Mouse (Mus musculus) spleen, adult 18-20 months (tissue): ENCODE measurements around the gene Lrrc36.

ENCODE experiments used
- DNase-seq, 2 experiments: peaks; one replicate each; pipeline ENCODE4 v3.0.0; 2022; ENCODE audit warnings: mixed read lengths in 2 of 2

Lrrc36 gene

DNA sequence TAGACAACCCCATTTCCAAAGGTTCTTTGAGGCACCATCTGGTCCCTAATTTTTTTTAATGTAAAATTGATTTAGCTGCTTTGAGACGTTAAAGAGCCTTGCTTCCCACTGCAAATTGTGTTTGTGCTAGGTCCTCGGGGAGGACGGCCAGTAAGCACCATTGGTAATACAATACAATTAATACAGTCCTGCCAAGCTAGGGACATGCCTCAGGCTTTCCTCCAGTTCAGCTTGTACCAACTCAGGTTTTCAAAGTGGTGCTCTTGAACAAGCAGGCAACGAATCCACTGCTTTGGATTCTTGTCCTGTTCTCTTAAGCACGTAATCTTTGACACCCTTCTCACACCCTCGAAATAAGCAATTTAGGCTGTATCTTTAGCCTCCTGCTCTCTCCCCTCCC is 19.6 kb downstream of the Lrrc36 start:
- DNase-seq: no peak

DNA sequence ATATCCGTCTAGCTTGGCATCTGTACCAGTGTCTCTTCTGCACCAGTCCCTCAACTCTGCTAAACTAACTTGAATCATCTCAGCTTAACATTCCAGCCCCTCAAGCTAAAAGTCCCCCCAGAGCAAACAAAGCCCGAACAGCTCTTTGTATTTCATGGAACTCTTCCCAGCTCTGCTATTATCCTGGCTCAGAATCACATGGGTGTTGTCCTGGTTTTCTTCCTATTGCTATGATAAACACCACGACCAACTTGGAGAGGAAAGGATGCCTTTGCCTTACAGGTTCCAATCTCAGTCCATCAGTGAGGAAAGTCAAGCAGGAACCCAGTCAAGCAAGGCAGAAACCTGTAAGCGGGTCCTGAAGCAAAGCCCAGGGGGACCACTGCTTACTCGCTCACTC is 20.1 kb downstream of the Lrrc36 start:
- DNase-seq: no peak

DNA sequence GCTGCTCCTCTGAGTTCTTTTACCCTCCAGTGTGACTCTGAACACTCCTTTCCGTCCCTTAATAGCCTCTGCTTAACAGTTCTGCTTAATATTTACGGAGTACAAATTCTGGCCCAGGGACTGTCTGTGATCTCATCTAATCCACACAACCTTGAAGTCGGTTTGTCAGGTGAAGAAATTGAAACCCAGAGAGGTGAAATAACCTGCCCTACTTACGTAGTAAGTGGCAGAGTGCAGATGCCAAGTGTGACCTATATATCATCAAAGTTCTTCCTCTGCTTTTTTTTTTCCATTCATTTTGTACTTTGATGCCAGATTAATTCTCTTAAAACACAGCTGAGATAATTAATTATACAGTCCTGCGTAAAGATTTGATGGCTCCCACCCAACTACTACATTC is 20.8 kb downstream of the Lrrc36 start:
- DNase-seq: no peak

DNA sequence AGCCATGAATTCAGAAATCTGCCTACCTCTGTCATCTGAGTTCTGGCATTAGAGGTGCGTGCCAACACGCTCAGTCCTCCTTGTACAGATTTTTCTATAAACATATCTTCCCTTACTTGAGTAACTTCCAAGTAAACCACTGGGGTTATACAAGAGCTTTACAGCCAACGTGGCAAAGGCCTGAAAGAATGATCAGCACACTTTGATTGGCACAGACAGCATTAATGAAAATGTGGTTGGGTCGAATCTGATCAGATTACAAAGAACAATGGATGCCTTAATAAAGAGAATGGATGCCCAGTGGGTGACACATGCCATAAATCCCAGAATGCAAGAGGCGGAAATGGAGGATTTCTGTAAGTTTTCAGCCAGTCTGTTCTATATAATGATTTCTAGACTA is 22.8 kb downstream of the Lrrc36 start:
- no peak for DNase-seq

DNA sequence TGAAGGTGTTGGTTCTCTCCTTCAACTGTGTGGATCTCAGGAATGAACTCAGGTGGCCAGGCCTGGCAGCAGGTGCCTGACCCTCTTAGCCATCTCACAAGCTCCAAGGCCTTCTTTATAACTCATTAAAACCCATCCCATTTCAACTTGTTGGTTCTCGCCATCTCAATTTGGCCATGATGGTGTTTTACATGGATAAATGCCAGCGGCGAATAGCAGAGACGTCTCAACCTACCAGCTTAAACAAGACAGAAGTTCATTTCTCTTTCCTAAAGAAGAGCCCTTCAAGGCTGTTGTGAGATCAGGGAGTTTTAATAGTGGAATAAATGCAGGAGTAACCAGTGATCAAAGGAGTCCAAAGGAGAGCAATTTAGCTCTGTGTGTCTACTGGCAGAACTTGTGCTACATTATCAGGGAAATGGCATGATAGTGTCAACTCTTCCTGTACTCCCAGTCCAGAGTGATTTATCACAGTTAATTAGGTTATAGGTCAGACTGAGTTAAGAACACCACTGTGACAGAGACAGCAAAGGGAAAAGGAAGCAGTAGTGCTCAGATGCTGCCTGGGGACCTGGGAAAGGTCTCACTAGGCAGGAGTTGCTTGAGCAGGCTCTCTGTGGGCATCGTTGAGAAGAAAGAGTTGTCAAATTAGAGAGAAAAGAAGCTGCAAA is 23.8 kb downstream of the Lrrc36 start:
- DNase-seq: no peak

DNA sequence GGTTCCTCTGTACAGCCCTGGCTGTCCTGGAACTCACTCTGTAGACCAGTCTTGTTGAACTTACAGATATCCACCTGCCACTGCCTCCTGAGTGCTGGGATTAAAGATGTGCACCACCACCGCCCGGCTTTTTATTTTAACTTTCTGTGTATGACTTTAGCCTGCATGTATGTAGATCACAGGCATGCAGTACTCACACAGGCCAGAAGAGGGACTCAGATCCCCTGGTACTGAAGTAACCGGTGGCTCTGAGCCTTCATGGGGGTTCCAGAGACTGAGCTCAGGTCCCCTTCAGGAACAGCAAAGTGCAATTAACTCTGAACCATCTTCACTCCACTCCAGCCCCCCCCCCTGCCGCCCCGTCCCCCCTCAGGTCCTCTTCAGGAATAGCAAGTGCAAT is 25.5 kb downstream of the Lrrc36 start:
- DNase-seq: peak in 1 of 2 experiments; percentile 15

DNA sequence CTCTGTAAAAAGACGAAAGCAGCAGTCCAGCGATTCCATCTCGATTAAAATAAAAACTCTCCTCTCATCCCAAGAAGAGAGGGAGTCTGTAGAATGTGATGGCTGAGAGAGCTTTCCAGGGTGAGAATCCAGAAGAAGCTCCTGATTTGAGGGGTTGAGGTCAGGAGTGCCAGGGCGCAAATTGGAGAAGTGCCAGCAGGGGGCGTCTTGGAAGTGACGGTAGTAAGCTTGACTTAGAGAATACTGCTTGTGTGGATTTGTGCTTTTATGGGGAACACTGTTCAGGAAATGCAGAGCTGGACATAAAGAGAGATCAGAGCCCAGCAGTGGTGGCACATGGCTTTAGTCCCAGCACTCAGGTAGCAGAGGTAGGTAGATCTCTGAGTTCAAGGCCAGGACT is 28.1 kb downstream of the Lrrc36 start:
- peak in 1 of 2 experiments; percentile 37 for DNase-seq

DNA sequence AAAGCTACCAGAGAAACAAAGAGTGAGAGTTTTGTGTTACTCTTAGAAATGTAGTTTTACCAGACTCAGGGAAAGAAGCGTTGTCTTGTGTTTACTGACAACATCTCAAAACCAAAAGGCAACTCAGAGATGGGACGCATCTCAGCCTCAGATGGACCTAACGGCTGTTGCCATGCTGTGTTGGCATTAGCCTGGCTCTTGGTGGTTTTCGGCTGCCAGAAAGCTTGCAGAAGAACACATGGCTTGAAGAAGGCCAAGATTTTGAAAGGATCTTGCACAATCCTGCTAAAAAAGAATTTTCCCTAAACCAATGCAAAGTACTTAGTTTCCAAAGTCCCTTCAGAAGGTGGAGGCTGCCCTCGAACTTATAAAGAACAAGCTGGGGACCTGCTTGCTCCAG is 29.3 kb downstream of the Lrrc36 start:
- DNase-seq: no peak

DNA sequence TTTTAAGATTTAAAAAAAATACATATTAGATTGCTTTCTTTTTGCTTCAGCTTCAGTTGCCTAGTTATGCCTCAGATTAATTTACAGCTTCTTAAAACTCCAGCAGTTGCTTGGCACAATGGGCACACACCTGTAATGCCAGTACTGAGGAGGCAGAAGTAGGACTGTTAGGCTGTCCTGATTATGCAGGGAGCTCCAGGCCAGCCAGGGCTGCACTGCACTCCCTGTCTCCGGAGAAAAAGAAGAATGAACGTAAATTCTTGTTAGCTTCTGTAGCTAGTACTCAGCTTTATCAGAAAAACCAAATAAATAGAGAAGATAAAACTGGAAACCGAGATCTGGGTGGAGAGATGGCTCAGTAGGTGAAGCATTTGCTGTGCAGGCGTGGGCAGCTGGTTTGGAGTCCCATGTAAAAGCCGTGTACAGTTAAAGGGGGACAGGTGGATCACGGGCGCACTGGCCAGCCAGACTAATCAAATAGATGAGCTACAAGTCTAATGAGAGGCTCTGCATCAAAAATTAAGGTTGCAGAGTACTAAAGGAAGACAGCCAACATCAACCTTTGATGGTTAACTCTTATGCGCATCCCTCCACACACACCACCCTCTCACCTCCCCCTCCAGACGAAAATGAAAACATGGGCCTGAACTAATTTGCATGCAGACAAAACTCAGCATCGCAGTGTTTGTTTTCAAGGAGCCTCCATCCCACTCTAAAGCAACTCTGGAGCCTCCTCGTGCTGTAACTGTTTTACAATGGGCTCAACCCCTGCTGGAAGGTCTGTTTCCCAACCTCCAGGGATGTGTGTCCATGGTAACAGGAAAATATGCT is 32.1 kb downstream of the Lrrc36 start:
- no peak for DNase-seq

DNA sequence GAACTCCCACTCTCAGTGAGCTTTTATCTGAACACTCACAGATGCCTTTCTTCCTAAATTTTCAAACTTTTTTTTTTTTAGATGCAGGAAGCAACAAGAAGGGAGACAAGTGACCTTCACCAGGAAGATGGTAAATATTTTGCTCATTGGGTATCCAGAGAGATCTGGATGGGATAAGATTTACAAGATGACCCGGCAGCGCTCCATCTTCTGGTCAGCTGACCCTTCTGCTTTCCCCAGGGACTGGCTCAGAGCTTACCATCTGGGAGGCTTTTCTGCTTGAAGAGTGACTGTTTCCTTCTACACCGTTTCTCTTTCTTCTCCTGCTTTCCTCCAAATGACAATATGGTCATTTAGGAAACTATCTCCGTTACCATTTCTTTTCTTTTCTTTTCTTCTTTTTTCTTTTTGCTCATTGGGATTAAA is 32.8 kb downstream of the Lrrc36 start:
- DNase-seq: no peak

DNA sequence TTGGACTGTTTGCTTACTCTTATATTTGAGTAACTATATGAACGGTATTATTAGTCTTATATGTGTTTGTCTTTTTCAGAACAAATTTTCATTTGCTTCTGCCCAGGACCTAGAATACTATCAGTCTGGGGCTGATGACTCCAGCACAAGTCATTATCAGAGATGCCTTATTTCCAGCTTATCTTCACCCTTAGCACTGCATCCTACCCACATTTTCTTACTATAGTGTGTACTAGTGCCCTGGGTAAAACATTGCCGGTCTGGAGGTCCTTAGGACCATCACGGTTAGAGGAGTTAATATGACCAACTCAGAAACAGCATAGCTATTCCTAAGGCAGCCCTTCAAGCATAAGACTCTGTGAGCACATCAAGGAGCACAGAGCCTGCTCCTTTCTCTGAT is 34.8 kb downstream of the Lrrc36 start:
- no peak for DNase-seq

DNA sequence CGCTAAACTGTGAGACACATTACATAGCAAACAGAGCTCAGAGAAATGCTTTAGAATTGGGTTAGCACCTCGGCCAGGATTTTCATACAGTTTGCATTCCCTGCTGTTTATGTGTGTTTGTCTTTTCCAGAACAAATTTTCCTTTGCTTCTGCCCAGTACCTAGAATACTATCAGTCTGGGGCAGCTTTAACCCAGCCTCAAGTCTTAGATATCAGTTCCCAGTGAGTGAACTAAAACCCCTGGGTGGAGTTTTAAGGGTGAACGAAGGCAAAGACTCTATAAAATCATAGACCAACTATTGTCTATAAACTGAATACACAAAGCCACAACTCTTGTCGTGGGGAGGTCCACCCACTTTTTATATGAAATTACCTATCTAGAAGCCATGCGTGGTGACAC is 35.2 kb downstream of the Lrrc36 start:
- no peak for DNase-seq

DNA sequence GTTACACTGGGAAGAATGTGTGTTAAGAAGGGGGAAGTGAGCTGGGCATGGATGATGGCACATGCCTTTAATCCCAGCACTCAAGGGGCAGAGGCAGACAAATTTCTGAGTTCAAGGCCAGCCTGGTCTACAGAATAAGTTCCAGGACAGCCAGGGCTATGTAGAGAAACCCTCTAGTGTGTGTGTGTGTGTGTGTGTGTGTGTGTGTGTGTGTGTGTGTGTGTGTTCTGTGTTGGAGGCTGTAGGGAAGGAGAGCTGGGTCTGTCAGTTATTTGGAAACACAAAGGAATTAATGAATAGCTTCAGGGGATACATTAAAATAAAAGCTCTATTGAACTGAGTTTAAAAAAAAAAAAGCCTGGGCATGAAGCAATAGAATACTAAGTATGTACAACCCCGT is 37.6 kb downstream of the Lrrc36 start:
- DNase-seq: no peak

DNA sequence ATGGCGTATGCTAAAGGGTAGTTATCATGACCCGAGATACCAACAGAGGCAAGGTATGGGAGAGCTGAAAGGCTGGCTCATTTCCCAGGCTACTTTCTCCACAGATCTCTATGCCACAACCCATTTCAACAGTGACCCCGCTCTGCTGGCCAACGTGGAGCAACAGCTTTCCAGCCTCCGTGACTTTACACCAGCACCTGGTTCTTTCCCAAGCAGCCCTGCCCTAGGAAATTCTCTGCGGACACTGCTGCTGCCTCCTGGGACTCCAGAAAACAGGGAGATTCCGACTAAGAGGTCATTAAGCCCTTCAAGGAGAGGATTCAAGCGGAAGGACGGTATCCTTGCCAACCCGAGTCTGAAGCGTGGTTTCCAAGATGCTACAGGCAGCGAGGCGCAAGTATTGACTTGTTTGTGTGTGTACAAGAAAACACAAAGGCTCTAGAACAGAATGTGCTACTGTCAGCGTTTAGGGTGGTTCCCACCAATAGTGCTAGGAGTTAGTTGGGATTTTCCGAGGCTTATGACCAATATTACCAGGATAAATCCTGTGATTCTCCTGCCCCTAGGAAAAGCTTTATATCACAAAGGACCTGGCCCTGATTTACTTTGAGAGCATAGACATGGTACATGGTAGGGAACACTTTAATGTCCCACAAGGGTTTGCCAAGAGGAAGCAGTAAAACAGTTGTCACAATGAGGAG is 38.7 kb downstream of the Lrrc36 start:
- DNase-seq: no peak

DNA sequence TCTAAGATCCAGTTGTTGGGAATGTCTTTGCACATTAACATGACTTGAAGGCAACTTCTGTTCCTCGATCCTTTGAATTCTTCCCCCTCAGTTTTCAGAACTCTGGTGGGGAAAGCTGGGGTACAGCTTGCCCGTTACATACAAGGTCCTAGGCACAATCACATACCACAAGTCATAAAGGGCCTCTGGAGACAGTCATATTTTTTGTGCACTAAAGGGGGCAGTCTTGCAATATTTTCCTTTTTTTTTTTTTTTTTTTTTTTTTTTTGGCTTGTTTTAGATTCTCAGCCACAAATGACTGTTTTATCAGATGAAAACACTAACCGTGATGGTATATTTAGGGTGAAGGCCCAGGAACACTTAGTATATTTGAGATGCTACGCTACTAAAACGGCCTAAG is 39.9 kb downstream of the Lrrc36 start:
- DNase-seq: no peak

DNA sequence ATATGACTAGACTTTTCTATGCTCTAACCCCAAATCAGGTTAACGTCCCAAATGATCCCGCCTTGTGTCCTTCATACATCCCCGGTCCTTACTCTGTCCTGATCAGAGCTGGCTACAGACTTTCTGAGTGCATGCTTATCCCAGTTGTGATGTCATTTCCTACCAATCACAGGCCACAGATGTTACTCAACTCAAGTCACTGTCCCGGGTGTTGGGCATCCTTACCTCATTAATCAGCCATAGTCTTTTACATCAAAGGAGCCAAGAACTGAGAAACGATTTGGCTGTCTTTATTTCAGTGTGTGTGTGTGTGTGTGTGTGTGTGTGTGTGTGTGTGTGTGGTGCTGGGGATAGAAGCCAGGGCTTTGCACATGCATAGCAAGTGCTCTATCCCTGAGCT is 40.7 kb downstream of the Lrrc36 start:
- no peak for DNase-seq

DNA sequence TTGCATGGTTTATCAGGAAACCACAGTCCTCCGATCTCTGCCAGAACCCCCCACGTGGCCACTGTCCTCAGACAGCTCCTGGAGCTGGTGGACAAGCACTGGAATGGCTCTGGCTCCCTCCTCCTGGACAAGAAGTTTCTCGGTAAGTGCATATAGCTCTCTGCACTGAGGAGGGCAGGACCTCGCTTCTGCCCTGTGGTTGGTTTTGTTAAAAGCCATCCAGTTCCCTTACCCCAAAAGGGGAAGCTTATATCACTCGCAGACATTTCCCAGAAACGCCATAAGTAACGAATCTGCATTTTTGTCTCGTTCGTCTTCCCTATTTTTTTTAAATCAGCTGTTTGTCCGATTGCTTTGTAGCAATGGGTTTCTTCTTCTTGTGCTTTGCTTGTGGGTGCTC is 41.8 kb downstream of the Lrrc36 start:
- DNase-seq: no peak

DNA sequence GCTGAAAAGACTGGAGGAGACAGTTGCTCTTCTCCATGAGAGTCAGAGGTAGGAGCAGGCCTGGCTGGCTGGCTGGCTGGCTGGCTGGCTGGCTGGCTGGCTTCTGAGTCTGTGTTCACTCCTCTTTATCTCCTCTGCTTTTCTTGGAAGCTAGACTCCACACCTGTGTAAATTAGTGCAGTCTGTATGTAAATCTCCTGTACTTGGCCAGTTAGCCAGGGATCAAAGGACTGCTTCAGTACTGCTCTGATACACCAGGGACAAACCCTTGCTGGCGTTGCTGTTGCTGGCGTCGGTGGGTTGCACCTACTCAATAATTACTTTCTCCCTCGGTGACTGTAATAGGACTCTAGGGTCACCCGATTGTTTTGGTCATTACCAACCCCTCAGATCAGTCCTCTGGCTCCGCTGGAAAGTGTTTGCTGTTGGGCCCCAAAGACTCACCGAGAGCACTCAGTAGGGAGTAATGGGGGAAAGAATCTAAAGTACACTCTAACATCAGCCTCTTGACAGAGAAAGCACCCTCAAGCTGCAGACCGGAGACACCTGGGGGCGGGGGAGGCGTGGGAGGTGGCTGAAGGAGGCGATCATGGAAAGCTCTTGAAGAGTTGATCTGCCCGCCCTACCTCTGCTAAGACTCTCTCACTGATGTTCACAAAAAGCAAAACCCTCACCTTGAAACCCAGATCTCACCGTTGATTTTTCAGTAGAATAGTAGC is 47.9 kb downstream of the Lrrc36 start:
- DNase-seq: no peak

DNA sequence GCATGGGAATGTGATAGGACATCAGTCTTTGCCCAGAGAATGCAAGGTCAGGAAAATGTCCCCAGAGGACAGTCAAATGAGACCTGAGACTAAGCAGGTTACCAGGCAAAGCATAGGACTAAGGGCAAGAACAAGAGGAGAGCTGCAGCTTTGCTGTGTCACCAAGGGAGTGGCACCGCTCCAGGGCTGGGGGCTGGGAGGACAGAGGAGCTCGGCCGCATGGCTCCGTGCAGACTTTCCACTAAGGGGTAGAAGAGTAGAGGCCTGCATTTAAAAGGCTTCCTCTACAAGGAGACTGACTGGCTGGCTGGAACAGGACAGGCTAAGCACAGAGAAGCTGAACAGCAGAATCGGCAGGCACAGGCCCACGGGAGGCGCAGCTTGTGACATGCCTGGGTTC is 51.2 kb downstream of the Lrrc36 start:
- DNase-seq: no peak

DNA sequence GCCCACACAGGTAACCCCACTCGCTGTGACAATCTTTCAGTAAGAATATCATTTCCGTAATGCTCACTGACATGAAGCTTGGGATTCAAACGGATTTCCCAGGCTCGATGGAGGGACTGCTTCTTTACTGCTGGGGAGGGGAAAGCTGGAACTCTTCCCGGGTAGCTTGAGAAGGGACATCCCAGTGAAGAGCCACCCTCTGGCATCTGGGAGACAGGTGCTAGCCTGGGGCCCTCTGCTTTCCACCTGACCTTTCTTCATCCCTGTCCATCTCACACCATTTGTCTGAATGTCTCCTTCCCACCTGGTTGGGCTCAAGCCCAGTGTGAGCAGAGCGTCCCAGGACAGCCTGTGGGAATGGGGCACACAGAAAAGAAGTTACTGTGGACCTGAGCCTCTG is 52.9 kb downstream of the Lrrc36 start:
- no peak for DNase-seq

DNA sequence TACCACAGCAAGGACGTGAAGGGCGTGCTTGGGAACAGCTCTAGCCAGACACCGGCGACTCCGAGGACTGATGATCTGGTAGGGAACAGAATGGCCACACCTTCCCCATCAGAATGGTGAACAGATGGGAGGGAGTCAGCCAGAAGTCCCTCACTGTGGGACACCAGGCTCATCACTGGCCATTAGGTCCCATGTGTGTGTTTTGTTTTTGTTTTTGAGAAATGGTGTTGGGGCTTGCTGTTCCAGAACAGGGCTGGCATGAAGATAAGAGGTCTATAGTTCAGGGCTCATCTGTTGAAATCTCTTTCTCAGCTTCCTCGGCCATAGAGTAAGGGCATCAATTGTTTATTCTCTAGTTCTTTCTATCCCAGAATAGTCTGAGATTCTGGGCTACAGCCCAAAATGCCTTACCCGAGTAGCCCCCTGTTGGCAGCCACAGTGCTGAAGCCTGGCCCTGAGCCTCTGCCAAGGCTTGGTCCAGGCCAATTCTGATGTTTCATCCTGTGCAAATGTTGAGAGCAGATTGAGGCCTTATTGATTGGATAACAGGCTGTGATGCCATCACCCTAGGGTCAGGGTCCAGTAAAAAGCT is 53.4 kb downstream of the Lrrc36 start:
- no peak for DNase-seq

DNA sequence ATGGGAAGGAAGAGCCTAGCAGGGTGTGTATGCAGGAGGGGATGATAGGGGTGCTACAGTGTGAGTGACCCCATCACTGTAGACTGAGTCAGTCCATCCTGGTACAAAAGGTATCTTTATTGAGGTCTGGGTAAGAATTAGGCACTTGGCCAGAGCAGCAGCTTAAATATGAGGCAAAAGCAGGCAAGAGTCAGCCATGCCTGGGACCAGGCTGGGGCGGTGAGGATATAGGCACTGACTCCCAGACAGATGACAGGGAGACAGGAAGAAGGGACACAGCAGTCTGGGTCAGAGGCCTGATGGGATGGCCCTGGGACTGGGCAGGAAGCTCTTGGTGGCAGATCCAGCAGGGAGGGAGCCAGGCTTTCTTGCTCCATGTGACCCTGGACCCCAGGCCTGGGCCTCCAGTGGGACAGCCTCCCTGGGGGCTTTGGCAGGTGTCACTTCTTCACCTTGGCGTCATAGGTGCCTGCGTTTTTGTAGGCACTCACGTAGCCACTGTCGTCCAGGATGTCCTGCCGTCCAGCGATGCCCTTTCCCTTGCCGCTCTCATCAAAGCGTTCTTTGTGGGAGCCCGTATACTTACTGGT is 54.1 kb downstream of the Lrrc36 start:
- DNase-seq: no peak
